Mouse (Mus musculus): ENCODE results near the gene Prop1.

The Prop1 gene

DNA sequence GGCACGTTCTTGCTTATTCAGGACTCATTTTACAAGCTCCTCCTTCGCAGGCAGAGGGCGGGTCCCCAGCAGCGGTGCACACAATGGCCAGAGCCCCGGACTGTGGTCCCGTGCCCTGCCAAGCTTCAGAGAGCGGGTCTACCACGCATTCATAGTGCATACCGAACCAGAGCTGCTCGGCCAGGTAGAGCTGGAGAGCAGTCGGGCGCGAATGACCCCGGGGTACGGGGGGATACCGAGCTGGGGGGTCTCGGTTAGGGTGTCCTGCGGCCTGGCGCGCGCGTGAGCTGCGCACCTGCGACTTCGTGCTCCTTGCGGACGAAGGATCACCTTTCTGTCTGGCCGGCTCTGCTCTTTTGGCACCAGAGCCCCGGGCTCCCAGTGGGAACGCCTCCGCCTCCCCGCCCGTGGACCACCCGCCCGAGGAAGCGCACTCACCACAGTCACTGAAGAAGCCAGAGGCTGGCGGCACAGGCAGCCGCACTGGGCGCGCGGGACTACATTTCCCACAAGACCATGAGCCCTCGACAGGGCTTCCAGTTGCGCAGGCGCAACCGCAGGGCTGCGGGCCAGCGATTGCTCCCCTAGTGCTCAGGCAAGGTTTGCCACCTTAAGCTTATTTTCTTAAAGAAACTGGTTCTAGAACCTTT, 37.8 kb downstream of the Prop1 start, which contains the start of gene Zfp2:
Gene Zfp2, minus strand, starts transcription at position 495 of the 650 bp plus-strand sequence.
- DNase-seq (ENCODE audit: low read depth, low spot score), result peak; percentile 92
- Histone ChIP-seq H3K36me3 (ENCODE audit: control insufficient read depth, insufficient read depth, low read length, poor library complexity, severe bottlenecking) (no peaks in the 10 kb centered on the region), H3K27me3 (ENCODE audit: control insufficient read depth, insufficient read depth, low read length, poor library complexity, severe bottlenecking) (no peaks in the 10 kb centered on the region)

- no peaks in the 10 kb centered on the region for H3K36me3 ChIP-seq (ENCODE audit: control insufficient read depth, insufficient read depth, low read length, poor library complexity, severe bottlenecking)
- no peak for DNase-seq (ENCODE audit: low read depth, low spot score)
- no peaks in the 10 kb centered on the region for H3K27me3 ChIP-seq (ENCODE audit: control insufficient read depth, insufficient read depth, low read length, poor library complexity, severe bottlenecking)
Measured at GRCm38 (mm10) chr11:50914461-50914860, 39.1 kb downstream of the Prop1 start.

GRCm38 (mm10) chr11:50913301-50913700, 40.3 kb downstream of the Prop1 start:
- Histone ChIP-seq H3K27me3 (ENCODE audit: control insufficient read depth, insufficient read depth, low read length, poor library complexity, severe bottlenecking) (no peaks in the 10 kb centered on the region), H3K36me3 (ENCODE audit: control insufficient read depth, insufficient read depth, low read length, poor library complexity, severe bottlenecking) (no peaks in the 10 kb centered on the region; the same call in 1 of the 2 replicates)
- DNase-seq (ENCODE audit: low read depth, low spot score), result no peak

DNA sequence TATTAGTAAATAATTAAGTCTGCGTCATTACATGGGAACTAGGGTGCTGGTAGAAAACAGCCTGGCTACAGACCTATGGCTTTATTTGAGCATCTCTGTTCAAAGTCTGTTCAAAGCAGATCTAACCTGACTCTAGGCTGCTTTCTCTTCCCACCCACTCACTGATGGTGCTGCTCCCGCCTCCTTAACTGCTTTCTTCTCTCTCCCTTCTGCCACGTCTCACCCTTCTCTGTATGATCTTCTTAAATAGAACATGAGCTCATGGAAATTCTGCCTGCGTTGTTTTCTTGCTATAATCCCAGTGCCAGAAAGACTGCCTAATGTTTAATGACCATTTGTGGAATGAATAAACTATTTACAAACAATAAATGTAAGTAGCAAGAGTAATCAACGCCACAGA, 45.4 kb downstream of the Prop1 start:
- DNase-seq (ENCODE audit: low read depth, low spot score), result no peak
- Histone ChIP-seq H3K36me3 (ENCODE audit: control insufficient read depth, insufficient read depth, low read length, poor library complexity, severe bottlenecking) (peaks cover 3% of the 10 kb centered on the region; the same call in 1 of the 2 replicates), H3K27me3 (ENCODE audit: control insufficient read depth, insufficient read depth, low read length, poor library complexity, severe bottlenecking) (no peaks in the 10 kb centered on the region)
